Comparison of ENCODE assay signal across 8 mouse cellular contexts in the genomic region with DNA sequence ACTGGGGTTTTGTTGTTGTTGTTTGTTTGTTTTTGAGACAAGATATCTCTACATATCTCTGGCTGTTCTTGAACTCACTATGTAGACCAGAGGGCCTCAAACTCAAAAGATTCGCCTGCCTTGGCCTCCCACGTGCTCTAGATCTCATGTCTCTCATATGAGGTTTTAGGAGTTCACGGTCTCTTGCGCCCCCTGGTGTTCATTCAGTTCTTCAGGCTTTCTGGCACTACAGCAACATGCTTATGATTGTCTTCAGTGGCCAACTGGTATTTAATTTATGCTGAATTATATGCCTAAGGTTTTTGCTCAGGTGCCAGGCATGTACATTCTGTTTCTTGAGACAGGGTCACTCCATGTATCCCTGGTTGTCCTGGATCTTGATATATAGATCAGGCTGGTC. TPM values are rescaled to one million over a fixed set of nuclear protein-coding genes. Genes with fewer than 3 reads are reported as not detected.
DNase-seq lines count a peak whose midpoint lies in the region; ATAC-seq lines count a peak whose summit lies in the region.

No protein-coding gene starts in this region.

- peaks cover 4% of the 10 kb centered on the region; the same call in 1 of the 2 replicates for H3K36me3 ChIP-seq in embryonic facial prominence, embryonic 11.5 days (replicated peaks; ENCODE audit: control insufficient read depth, insufficient read depth, low read depth, low read length)

- no peak overlapping the region for H3K4me3 ChIP-seq in embryonic facial prominence, embryonic 11.5 days (ENCODE audit: low read depth, low read length)

- no peak overlapping the region for H3K9ac ChIP-seq in embryonic facial prominence, embryonic 11.5 days (replicated peaks; ENCODE audit: low read length)

- DNase-seq in CD4-positive, CD25-positive, alpha-beta regulatory T cell, adult 2 months (ENCODE audit: low read depth, low spot score) = peak; percentile 92
- DNase-seq in adrenal gland, postnatal 10 days = peak; percentile 89
- DNase-seq in embryonic facial prominence, embryonic 11.5 days (ENCODE audit: low spot score) = peak; percentile 90
- DNase-seq in heart, adult 9 months (ENCODE audit: low spot score in 2 of 2) = peak; percentile 32 to 81
- peak; percentile 89 to 91 for DNase-seq in kidney, postnatal 4 days
- DNase-seq in lung, adult 18-20 months = peak; percentile 75 to 83
- peak; percentile 77 for DNase-seq in ovary, postnatal 14 days (ENCODE audit: low spot score)
- peak; percentile 63 to 82 for DNase-seq in thymus, postnatal 10 days (ENCODE audit: low spot score in 2 of 2)

- H3K27ac ChIP-seq in embryonic facial prominence, embryonic 11.5 days (replicated peaks; ENCODE audit: low read depth, low read length) = no peak overlapping the region

- no peaks in the 10 kb centered on the region for H3K27me3 ChIP-seq in embryonic facial prominence, embryonic 11.5 days (ENCODE audit: control insufficient read depth, insufficient read depth, low read length)

- no peak overlapping the region for H3K4me2 ChIP-seq in embryonic facial prominence, embryonic 11.5 days (ENCODE audit: low read depth, low read length)

- no peaks in the 10 kb centered on the region for H3K9me3 ChIP-seq in embryonic facial prominence, embryonic 11.5 days (replicated peaks; ENCODE audit: control insufficient read depth, low read length)

- no peaks in the 10 kb centered on the region for H3K4me1 ChIP-seq in embryonic facial prominence, embryonic 11.5 days (ENCODE audit: control insufficient read depth, insufficient read depth, low read length)

- ATAC-seq in embryonic facial prominence, embryonic 11.5 days (replicated peaks; ENCODE audit: insufficient number of reproducible peaks, low FRiP score, low TSS enrichment, low read depth) = no peak

- WGBS in embryonic facial prominence, embryonic 11.5 days = 8% methylated on average over 4 of the region's 4 CpGs

RNA-seq across cellular contexts. Expression of a gene that starts 6.3 kb away (rescaled TPM):
- total RNA-seq in adrenal gland, postnatal 10 days (2021) = 10 to 100 TPM; 13.5 to 15.9 TPM
- polyA plus RNA-seq in embryonic facial prominence, embryonic 11.5 days (2014; fragmentation: Nextera tagmentation; extraction: Ambion mirVana) = 6.9 and 8.2 TPM in 2 replicates

RNA-seq across cellular contexts. Expression of a gene that starts 22.1 kb away (rescaled TPM):
- total RNA-seq in adrenal gland, postnatal 10 days (2021) = 1 to 10 TPM; 4.9 to 7.5 TPM
- polyA plus RNA-seq in embryonic facial prominence, embryonic 11.5 days (2014; fragmentation: Nextera tagmentation; extraction: Ambion mirVana) = 7.0 and 8.7 TPM in 2 replicates

RNA-seq across cellular contexts. Expression of a gene that starts 27.4 kb away (rescaled TPM):
- 10 to 100 TPM; 24.6 to 27.8 TPM for total RNA-seq in adrenal gland, postnatal 10 days (2021)
- polyA plus RNA-seq in embryonic facial prominence, embryonic 11.5 days (2014; fragmentation: Nextera tagmentation; extraction: Ambion mirVana) = 174 and 184 TPM in 2 replicates

RNA-seq across cellular contexts. Expression of a gene that starts 50.4 kb away (rescaled TPM):
- under 1 TPM; 0.27 to 0.39 TPM for total RNA-seq in adrenal gland, postnatal 10 days (2021)
- polyA plus RNA-seq in embryonic facial prominence, embryonic 11.5 days (2014; fragmentation: Nextera tagmentation; extraction: Ambion mirVana) = not detected in 2 replicates

RNA-seq across cellular contexts. Expression of a gene that starts 59.2 kb away (rescaled TPM):
- 10 to 100 TPM in 1 of 2 experiments, 1 to 10 TPM in 1; 9.1 to 12.9 TPM for total RNA-seq in adrenal gland, postnatal 10 days (2021)
- polyA plus RNA-seq in embryonic facial prominence, embryonic 11.5 days (2014; fragmentation: Nextera tagmentation; extraction: Ambion mirVana) = 111 and 140 TPM in 2 replicates
